Mouse (Mus musculus): ENCODE data around the gene Proz. TPM values are rescaled to one million over a fixed set of nuclear protein-coding genes. Genes with fewer than 3 reads are reported as not detected.
A peak's percentile ranks its signal among the peaks of the same experiment; 100 is the strongest.

Gene Proz
- polyA plus RNA-seq (2015; fragmentation: Nextera tagmentation; extraction: Ambion mirVana): 13.0 and 18.5 TPM in 2 replicates

GRCm38 (mm10) chr8:13060441-13061150, at the start of gene Proz:
TSS of gene Proz (plus strand) at chr8:13060914.
- peak within 1 kb of the TSS; percentile 88 for H3K27ac ChIP-seq (ENCODE audit: low read length)
- no peaks in the 10 kb centered on the region for H3K36me3 ChIP-seq (ENCODE audit: control insufficient read depth, insufficient read depth, low read length)
- H3K4me3 ChIP-seq (ENCODE audit: low read length): peak within 1 kb of the TSS; percentile 26
- 64% methylated on average over 17 of the region's 17 CpGs for WGBS
- H3K9ac ChIP-seq (ENCODE audit: low read depth, low read length): peak within 1 kb of the TSS; percentile 42; the same call in 1 of the 2 replicates
- H3K9me3 ChIP-seq (ENCODE audit: control insufficient read depth, low read length): no peaks in the 10 kb centered on the region
- peak within 1 kb of the TSS; percentile 31 for H3K4me2 ChIP-seq (ENCODE audit: low read depth, low read length)
- H3K4me1 ChIP-seq (ENCODE audit: control insufficient read depth, insufficient read depth, low read length): peaks cover 6% of the 10 kb centered on the region; the same call in 1 of the 2 replicates
- no peaks in the 10 kb centered on the region for H3K27me3 ChIP-seq (replicated peaks; ENCODE audit: control insufficient read depth, insufficient read depth, low read length)
- peak; percentile 96 for ATAC-seq

- ATAC-seq: no peak; the same call in 1 of the 2 replicates
- no peaks in the 10 kb centered on the region for H3K4me1 ChIP-seq (ENCODE audit: control insufficient read depth, insufficient read depth, low read length)
- WGBS: 45% methylated on average over 4 of the region's 4 CpGs
These were observed 41.2 kb upstream of the Proz start for GRCm38 (mm10) chr8:13019560-13019959.

DNA sequence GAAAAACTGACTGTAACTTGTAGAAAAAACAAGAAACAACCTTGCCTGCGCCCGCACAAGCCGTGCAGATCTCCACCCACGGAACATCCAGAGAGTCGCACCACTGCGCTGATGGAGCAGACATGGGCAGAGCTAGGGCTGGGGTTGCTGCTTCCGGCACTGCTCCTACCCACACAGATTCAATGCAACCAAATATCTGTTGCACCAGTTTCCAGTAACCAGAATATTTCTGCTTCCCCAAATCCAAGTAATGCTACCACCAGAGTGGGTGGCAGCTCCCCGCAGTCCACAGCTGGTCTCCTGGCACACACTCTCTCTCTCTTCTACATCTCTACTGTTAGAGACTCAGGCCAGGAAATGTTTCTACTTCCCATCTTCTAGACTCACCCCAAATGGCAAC, 38.9 kb upstream of the Proz start:
- WGBS: 94% methylated on average over 8 of the region's 8 CpGs
- no peaks in the 10 kb centered on the region for H3K27me3 ChIP-seq (replicated peaks; ENCODE audit: control insufficient read depth, insufficient read depth, low read length)
- no peak for ATAC-seq

More at GRCm38 (mm10) chr8:13019560-13019959, 41.2 kb upstream of the Proz start:
- no peaks in the 10 kb centered on the region for H3K9me3 ChIP-seq (ENCODE audit: control insufficient read depth, low read length)
- H3K27me3 ChIP-seq (replicated peaks; ENCODE audit: control insufficient read depth, insufficient read depth, low read length): no peaks in the 10 kb centered on the region
- no peaks in the 10 kb centered on the region for H3K36me3 ChIP-seq (ENCODE audit: control insufficient read depth, insufficient read depth, low read length)
- H3K4me3 ChIP-seq (ENCODE audit: low read length): no peak overlapping the region
- no peak overlapping the region for H3K9ac ChIP-seq (ENCODE audit: low read depth, low read length)
- H3K4me2 ChIP-seq (ENCODE audit: low read depth, low read length): no peak overlapping the region
- no peak overlapping the region for H3K27ac ChIP-seq (ENCODE audit: low read length)

GRCm38 (mm10) chr8:13025487-13026224, 35.1 kb upstream of the Proz start, which contains the start of gene F7:
TSS of gene F7 (plus strand) at chr8:13026034.
- Histone ChIP-seq H3K27ac (ENCODE audit: low read length) (no peak within 1 kb of the TSS), H3K36me3 (ENCODE audit: control insufficient read depth, insufficient read depth, low read length) (no peaks in the 10 kb centered on the region), H3K27me3 (replicated peaks; ENCODE audit: control insufficient read depth, insufficient read depth, low read length) (no peaks in the 10 kb centered on the region), H3K4me3 (ENCODE audit: low read length) (no peak within 1 kb of the TSS), H3K9me3 (ENCODE audit: control insufficient read depth, low read length) (no peaks in the 10 kb centered on the region), H3K9ac (ENCODE audit: low read depth, low read length) (no peak within 1 kb of the TSS), H3K4me2 (ENCODE audit: low read depth, low read length) (no peak within 1 kb of the TSS), H3K4me1 (ENCODE audit: control insufficient read depth, insufficient read depth, low read length) (no peaks in the 10 kb centered on the region)
- ATAC-seq: no peak
- 57% methylated on average over 10 of the region's 10 CpGs for WGBS

More for the DNA sequence above, 38.9 kb upstream of the Proz start:
- Histone ChIP-seq H3K4me3 (ENCODE audit: low read length) (no peak overlapping the region), H3K9ac (ENCODE audit: low read depth, low read length) (no peak overlapping the region), H3K4me2 (ENCODE audit: low read depth, low read length) (no peak overlapping the region), H3K27ac (ENCODE audit: low read length) (no peak overlapping the region), H3K36me3 (ENCODE audit: control insufficient read depth, insufficient read depth, low read length) (no peaks in the 10 kb centered on the region), H3K4me1 (ENCODE audit: control insufficient read depth, insufficient read depth, low read length) (no peaks in the 10 kb centered on the region), H3K9me3 (ENCODE audit: control insufficient read depth, low read length) (no peaks in the 10 kb centered on the region)

GRCm38 (mm10) chr8:13027615-13028014, 33.1 kb upstream of the Proz start:
- Histone ChIP-seq H3K36me3 (ENCODE audit: control insufficient read depth, insufficient read depth, low read length) (no peaks in the 10 kb centered on the region), H3K27ac (ENCODE audit: low read length) (no peak overlapping the region), H3K27me3 (replicated peaks; ENCODE audit: control insufficient read depth, insufficient read depth, low read length) (no peaks in the 10 kb centered on the region), H3K4me1 (ENCODE audit: control insufficient read depth, insufficient read depth, low read length) (no peaks in the 10 kb centered on the region), H3K4me2 (ENCODE audit: low read depth, low read length) (no peak overlapping the region), H3K9me3 (ENCODE audit: control insufficient read depth, low read length) (no peaks in the 10 kb centered on the region), H3K4me3 (ENCODE audit: low read length) (no peak overlapping the region), H3K9ac (ENCODE audit: low read depth, low read length) (no peak overlapping the region)
- 80% methylated on average over 5 of the region's 5 CpGs for WGBS
- ATAC-seq: no peak

- no peaks in the 10 kb centered on the region for H3K27me3 ChIP-seq (replicated peaks; ENCODE audit: control insufficient read depth, insufficient read depth, low read length)
- H3K9me3 ChIP-seq (ENCODE audit: control insufficient read depth, low read length): no peaks in the 10 kb centered on the region
- H3K9ac ChIP-seq (ENCODE audit: low read depth, low read length): no peak overlapping the region
- no peaks in the 10 kb centered on the region for H3K36me3 ChIP-seq (ENCODE audit: control insufficient read depth, insufficient read depth, low read length)
- no peak for ATAC-seq
- WGBS: 60% methylated on average over 5 of the region's 5 CpGs
- H3K27ac ChIP-seq (ENCODE audit: low read length): no peak overlapping the region
- H3K4me2 ChIP-seq (ENCODE audit: low read depth, low read length): no peak overlapping the region
- H3K4me3 ChIP-seq (ENCODE audit: low read length): no peak overlapping the region
- no peaks in the 10 kb centered on the region for H3K4me1 ChIP-seq (ENCODE audit: control insufficient read depth, insufficient read depth, low read length)
These were observed 32.2 kb upstream of the Proz start for GRCm38 (mm10) chr8:13028482-13028881.

- Histone ChIP-seq H3K27me3 (replicated peaks; ENCODE audit: control insufficient read depth, insufficient read depth, low read length) (no peaks in the 10 kb centered on the region), H3K9me3 (ENCODE audit: control insufficient read depth, low read length) (no peaks in the 10 kb centered on the region), H3K4me1 (ENCODE audit: control insufficient read depth, insufficient read depth, low read length) (0 out of 2 replicates have a peak, but pooled peaks cover 3% of the 10 kb centered on the region), H3K36me3 (ENCODE audit: control insufficient read depth, insufficient read depth, low read length) (no peaks in the 10 kb centered on the region), H3K9ac (ENCODE audit: low read depth, low read length) (no peak overlapping the region), H3K4me2 (ENCODE audit: low read depth, low read length) (no peak overlapping the region), H3K27ac (ENCODE audit: low read length) (no peak overlapping the region), H3K4me3 (ENCODE audit: low read length) (no peak overlapping the region)
- 85% methylated on average over 10 of the region's 10 CpGs for WGBS
- no peak for ATAC-seq
These were observed 24.3 kb upstream of the Proz start for GRCm38 (mm10) chr8:13036346-13036812.

- ATAC-seq: peak; percentile 69
- no peak within 1 kb of the TSS for H3K27ac ChIP-seq (ENCODE audit: low read length)
- 0 out of 2 replicates have a peak within 1 kb of the TSS, but pooled peaks have one; percentile 4 for H3K4me2 ChIP-seq (ENCODE audit: low read depth, low read length)
These were observed 23.7 kb upstream of the Proz start, which contains the start of gene F10 for GRCm38 (mm10) chr8:13037015-13037414. TSS of gene F10 (plus strand) at chr8:13037308.

DNA sequence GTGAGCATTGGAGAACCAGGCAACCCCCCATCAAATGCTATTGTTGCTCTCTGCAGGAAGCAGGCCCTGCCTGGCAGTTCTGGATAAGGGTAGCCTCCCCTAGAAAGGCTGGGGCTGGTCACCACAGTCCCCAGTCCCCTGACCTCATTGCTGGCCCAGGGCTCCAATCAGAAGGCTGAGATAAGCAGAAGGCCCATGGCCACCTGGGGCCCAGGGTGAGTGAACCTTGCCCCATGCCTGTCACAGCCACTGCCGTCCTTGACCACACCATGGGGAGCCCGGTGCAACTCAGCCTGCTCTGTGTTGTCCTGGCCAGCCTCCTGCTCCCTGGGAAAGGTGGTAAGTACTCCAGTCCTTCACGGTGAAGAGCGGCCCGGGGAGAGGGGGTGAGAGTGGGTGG, 23.1 kb upstream of the Proz start:
- H3K4me3 ChIP-seq (ENCODE audit: low read length): no peak overlapping the region
- H3K36me3 ChIP-seq (ENCODE audit: control insufficient read depth, insufficient read depth, low read length): no peaks in the 10 kb centered on the region
- ATAC-seq: peak; percentile 84
- no peaks in the 10 kb centered on the region for H3K27me3 ChIP-seq (replicated peaks; ENCODE audit: control insufficient read depth, insufficient read depth, low read length)
- H3K4me1 ChIP-seq (ENCODE audit: control insufficient read depth, insufficient read depth, low read length): 0 out of 2 replicates have a peak, but pooled peaks cover 3% of the 10 kb centered on the region
- WGBS: 55% methylated on average over 5 of the region's 5 CpGs
- peak overlapping the region; percentile 20; the same call in 1 of the 2 replicates for H3K9ac ChIP-seq (ENCODE audit: low read depth, low read length)
- no peak overlapping the region for H3K27ac ChIP-seq (ENCODE audit: low read length)
- H3K9me3 ChIP-seq (ENCODE audit: control insufficient read depth, low read length): no peaks in the 10 kb centered on the region
- H3K4me2 ChIP-seq (ENCODE audit: low read depth, low read length): no peak overlapping the region

More at GRCm38 (mm10) chr8:13037015-13037414, 23.7 kb upstream of the Proz start, which contains the start of gene F10:
- H3K4me3 ChIP-seq (ENCODE audit: low read length): no peak within 1 kb of the TSS; the same call in 1 of the 2 replicates
- no peaks in the 10 kb centered on the region for H3K27me3 ChIP-seq (replicated peaks; ENCODE audit: control insufficient read depth, insufficient read depth, low read length)
- no peaks in the 10 kb centered on the region for H3K9me3 ChIP-seq (ENCODE audit: control insufficient read depth, low read length)
- 67% methylated on average over 7 of the region's 7 CpGs for WGBS
- peak within 1 kb of the TSS; percentile 20; the same call in 1 of the 2 replicates for H3K9ac ChIP-seq (ENCODE audit: low read depth, low read length)
- H3K4me1 ChIP-seq (ENCODE audit: control insufficient read depth, insufficient read depth, low read length): 0 out of 2 replicates have a peak, but pooled peaks cover 3% of the 10 kb centered on the region
- no peaks in the 10 kb centered on the region for H3K36me3 ChIP-seq (ENCODE audit: control insufficient read depth, insufficient read depth, low read length)
